Mouse (Mus musculus) urinary bladder, postnatal 4 days (tissue): ENCODE results near the gene Cacna1b.

Experiments used
- DNase-seq, 2 experiments: peaks; one replicate each; pipeline ENCODE4 v3.0.0; 2021 to 2022; ENCODE audit warnings: low spot score in 2 of 2

Cacna1b gene

GRCm38 (mm10) chr2:24553962-24554361 is 209.0 kb downstream of the Cacna1b start:
- peak in 1 of 2 experiments; percentile 48 for DNase-seq
